Mouse (Mus musculus) monocyte, adult 2 months (primary cell): ENCODE measurements around the gene Best2.
A peak's percentile ranks its signal among the peaks of the same experiment; 100 is the strongest.

ENCODE experiments used
- DNase-seq, 2 experiments: peaks; one replicate each; pipeline ENCODE4 v3.0.0; 2022; ENCODE audit warnings: low spot score in 2 of 2, low read depth in 1 of 2

Gene Best2

DNA sequence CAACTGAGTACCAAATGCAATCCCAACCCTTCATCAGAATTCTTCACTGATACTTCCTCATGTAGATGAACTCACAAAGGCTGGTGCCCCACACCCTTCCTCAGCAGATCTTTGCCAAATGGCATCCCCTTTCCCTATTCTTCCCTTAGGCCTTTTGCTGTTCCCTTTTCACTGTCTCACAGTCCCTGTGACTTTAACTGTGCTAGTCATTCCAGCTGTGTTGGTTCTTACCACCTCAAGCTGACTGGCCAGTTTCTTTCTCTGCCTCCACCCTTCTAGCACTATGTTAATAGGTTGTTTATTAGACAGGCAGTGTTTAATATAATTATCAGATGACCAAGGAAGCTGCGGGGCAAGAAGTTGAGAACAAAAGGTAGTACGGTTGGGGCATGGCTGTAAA is 45.7 kb downstream of the Best2 start:
- DNase-seq = no peak

DNA sequence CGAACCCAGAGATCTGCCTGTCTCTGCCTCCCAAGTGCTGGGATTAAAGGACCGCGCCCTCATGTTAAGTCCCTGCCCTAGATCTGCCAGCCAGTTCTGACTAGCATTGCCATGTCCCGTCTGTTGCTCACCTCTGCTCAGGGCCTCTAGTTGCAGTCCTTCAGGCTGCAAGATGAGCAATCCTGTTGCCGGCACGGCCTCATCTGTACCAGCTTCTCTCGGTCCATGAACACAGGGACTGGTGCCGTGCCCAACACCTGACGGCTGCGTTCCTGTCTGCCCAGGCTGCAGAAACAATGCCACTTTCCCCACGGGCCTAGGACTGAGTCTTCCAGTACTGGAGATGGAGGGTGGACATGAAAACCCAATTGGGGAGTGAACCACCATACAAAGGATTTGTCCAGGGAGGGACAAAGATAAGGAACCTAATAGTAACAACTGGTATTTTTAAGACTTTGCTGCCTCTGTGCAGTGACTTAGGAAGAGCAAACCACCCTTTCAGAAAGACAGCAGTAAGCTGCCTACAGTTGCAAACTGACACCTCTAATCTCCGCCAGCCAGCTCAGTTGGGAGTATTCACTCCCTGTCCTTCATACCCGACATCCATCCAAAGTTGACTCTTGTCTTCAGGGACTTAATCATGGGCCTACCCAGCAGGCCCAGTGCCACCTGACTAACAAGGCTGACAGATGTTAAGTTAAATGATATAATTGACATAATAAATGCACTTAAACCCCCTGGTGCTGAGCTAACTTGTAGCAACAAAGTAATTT is 46.6 kb downstream of the Best2 start:
- DNase-seq = no peak

DNA sequence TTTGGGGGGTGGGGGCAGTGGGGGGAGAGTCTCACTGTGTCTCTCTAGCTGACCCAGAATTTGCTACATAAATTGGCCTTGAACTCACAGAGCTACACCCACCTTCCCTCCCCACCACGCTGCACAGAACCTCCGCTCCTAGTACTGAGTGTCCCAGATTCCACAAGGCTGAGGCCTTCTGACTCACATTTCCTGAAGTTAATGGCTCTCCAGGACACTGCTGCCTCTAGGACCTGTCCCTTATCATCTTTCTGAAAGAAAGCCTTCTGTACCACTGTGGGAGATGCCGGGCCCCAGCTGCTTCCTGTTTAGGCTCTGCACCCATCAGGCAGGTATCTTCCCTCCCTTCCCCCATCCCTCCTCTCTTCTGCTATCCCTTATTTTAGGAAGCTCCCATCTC is 47.7 kb downstream of the Best2 start:
- no peak for DNase-seq

DNA sequence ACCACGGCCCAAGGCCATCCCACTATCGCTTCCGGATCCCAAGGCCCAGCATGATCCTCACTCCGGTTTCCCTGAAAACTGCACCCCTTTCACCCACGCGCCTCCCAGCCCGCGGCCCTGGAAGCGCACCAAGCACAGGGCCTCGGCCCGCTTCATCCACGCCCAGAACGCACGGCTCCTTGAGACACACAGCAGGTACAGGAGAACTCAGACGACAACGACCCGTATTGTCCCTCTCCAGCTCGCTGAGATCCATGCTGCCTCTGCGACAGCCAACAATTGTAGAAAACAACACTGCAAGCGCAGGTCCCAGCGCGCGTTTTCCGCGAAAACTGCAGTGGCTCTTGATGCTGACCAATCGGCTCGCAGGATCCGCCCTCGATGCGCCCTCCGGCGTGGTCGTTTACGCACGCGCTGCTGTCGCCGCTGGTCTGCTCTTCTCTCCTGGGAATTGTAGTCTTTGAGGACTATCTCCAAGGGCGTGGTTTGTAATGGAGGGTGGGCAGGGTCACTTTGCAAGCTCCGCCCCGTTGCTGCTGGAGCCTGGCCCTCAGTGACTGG is 48.5 kb downstream of the Best2 start:
- DNase-seq = peak in 1 of 2 experiments; percentile 83

DNA sequence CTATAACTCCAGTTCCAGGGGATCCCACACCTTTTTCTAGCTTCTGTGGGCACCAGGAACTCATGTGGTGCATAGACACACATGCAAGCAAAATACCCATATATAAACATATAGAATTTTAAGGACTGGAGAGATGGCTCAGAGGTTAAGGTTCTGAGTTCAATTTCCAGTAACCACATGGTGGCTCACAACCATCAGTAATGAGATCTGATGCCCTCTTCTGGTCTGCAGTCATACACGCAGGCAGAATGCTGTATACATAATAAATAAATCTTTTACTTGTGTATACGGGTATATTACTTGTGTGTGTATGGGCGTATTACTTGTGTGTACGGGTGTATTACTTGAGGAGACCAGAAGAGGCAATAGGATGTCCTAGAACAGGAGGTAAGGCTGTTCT is 50.4 kb downstream of the Best2 start:
- no peak for DNase-seq

DNA sequence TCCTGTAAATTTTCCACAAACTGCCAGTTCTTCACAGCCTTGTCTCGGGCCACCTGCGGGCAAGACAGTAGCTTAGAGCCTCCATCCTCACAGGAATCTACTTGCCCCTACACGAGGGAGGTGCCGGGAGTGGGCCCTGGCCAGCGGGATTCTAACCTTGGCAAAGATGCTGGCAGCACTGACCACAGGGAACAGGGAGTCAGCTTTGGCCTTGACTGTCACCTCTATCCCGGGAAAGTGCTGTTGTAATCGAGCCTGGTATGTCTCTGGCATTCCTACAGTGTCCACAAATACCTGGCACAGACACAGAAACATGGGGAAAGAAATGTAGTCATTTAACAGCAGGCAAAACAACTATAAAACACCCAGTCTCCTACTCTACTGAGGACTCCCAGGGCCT is 54.5 kb downstream of the Best2 start:
- DNase-seq = no peak
